Mouse (Mus musculus) cerebellum, adult 11 months (tissue): Measurements from ENCODE around the gene Cd276.
A peak's percentile ranks its signal among the peaks of the same experiment; 100 is the strongest.

Experiments
- DNase-seq: peaks from one replicate; pipeline ENCODE4 v3.0.0; 2022

Gene Cd276

GRCm38 (mm10) chr9:58507216-58508005, 47.8 kb downstream of the Cd276 start:
- no peak for DNase-seq

GRCm38 (mm10) chr9:58500946-58501345, 54.3 kb downstream of the Cd276 start:
- DNase-seq: no peak

GRCm38 (mm10) chr9:58497942-58498341, 57.3 kb downstream of the Cd276 start:
- DNase-seq: no peak

GRCm38 (mm10) chr9:58496470-58497182, 58.6 kb downstream of the Cd276 start:
- no peak for DNase-seq

GRCm38 (mm10) chr9:58495035-58495434, 60.2 kb downstream of the Cd276 start:
- no peak for DNase-seq

GRCm38 (mm10) chr9:58490391-58490790, 64.8 kb downstream of the Cd276 start:
- no peak for DNase-seq

- DNase-seq: no peak
Observed at GRCm38 (mm10) chr9:58489865-58490165, 65.4 kb downstream of the Cd276 start.

GRCm38 (mm10) chr9:58489133-58489864, 65.9 kb downstream of the Cd276 start:
- DNase-seq: no peak

GRCm38 (mm10) chr9:58487851-58488801, 67.1 kb downstream of the Cd276 start, which contains the start of gene Insyn1:
Insyn1 (plus strand) TSS chr9:58488603.
- peak; percentile 58 for DNase-seq

- no peak for DNase-seq
Observed at GRCm38 (mm10) chr9:58487076-58487475, 68.2 kb downstream of the Cd276 start.
